Mouse (Mus musculus): ENCODE measurements around the gene Rbms2. TPM values are rescaled to one million over a fixed set of nuclear protein-coding genes. Genes with fewer than 3 reads are reported as not detected.
A peak's percentile ranks its signal among the peaks of the same experiment; 100 is the strongest.

The Rbms2 gene
- total RNA-seq, 1 experiment from 2014 or later = 6.9 TPM

DNA sequence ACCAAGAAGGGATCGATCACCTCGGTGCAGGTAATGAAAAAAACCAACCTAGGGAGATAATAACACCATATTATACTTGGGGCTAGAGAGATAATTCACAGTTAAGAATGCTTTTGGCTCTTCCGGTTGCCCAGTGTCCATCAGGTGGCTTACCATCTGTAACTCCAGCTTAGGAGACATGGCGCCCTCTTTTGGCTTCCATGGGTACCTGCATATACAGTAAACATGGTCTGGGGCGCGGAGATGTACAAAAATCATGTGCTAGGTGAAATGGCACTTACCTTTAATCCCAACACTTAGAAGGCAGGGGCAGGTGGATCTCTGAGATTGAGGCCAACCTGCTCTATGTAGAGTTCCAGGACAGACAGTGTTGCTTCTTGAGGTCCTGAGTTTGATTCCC, 93.7 kb downstream of the Rbms2 start:
- ATAC-seq (replicated peaks in 1 of 2; ENCODE audit: insufficient read depth in 1 of 2, low FRiP score in 2 of 2, low TSS enrichment in 1 of 2, low read depth in 1 of 2, poor library complexity in 2 of 2, severe bottlenecking in 2 of 2) = no peak

DNA sequence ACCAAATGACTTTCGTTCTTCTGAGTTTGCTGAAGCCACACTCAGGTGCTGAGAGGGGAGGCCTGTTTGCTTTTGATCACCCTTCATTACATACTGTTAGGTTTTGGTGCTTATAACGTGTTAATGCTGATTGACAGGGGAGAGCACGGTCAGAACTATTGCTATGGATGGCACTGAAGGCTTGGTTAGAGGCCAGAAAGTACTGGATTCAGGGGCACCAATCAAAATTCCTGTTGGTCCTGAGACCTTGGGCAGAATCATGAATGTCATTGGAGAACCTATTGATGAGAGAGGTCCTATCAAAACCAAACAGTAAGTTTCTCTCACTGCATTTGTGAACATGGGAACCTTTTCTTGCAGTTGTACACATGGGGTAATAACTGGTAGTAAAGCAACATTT, 95.9 kb downstream of the Rbms2 start:
- ATAC-seq (replicated peaks in 1 of 2; ENCODE audit: insufficient read depth in 1 of 2, low FRiP score in 2 of 2, low TSS enrichment in 1 of 2, low read depth in 1 of 2, poor library complexity in 2 of 2, severe bottlenecking in 2 of 2) = no peak

DNA sequence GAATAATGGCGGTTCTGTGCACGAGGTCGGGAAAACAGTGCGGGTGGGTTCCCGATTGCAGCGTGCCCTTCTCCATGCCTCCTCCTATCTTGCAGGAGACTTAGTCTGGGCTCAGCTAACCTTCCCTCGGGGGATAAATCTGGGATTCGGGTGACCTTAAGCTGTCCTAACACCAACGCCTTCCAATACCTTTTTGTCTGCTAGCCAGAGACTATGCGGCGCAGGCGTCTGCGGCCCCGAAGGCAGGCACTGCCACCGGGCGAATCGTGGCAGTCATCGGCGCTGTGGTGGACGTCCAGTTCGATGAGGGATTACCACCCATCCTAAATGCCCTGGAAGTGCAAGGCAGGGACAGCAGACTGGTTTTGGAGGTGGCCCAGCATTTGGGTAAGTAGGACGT, 96.4 kb downstream of the Rbms2 start:
- ATAC-seq (replicated peaks in 1 of 2; ENCODE audit: insufficient read depth in 1 of 2, low FRiP score in 2 of 2, low TSS enrichment in 1 of 2, low read depth in 1 of 2, poor library complexity in 2 of 2, severe bottlenecking in 2 of 2) = no peak

DNA sequence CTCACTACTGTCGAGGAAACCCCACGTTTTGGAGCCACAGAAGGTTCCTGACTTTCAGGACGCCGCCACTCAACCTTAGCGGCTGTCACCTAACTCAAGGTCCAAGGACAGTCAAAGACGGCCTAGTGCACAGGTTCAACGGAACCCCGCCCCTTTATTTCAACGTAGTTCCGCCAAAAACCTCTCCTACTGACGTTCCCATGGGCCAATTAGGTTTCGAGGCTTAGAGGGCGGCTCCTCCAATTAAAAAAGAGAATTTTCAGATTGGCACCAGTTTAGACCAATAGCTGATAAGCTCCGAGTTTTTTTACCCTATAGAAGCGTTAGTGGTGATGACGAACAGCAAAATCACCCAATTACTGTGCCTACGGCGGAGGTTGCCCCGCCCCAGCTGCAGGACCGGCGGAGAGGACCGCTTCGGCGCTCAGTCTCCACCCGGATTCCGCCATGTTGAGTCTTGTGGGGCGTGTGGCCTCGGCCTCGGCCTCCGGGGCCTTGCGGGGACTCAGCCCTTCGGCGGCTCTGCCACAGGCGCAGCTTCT, 97.1 kb downstream of the Rbms2 start, which contains the start of gene Atp5b:
Atp5b (plus strand) TSS at position 394 of the 542 bp plus-strand sequence.
- ATAC-seq (replicated peaks in 1 of 2; ENCODE audit: insufficient read depth in 1 of 2, low FRiP score in 2 of 2, low TSS enrichment in 1 of 2, low read depth in 1 of 2, poor library complexity in 2 of 2, severe bottlenecking in 2 of 2) = peak; percentile 94 to 97

DNA sequence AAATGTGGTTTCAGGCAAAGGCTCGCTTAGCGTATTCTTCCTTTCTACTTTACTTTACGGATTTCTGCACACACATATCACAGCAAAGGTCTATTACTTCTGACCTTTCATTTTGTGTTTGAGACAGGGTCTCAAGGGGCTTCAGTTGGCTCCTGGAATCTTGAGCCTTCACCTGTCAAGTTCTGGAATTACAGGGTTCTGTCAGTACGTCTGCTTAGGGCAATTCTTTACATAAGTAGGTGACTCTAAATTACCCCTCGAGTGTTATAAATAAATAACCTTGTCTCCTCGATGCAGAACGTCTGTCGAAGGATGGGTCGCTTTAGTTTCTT, 97.7 kb downstream of the Rbms2 start:
- ATAC-seq (replicated peaks in 1 of 2; ENCODE audit: insufficient read depth in 1 of 2, low FRiP score in 2 of 2, low TSS enrichment in 1 of 2, low read depth in 1 of 2, poor library complexity in 2 of 2, severe bottlenecking in 2 of 2) = no peak

DNA sequence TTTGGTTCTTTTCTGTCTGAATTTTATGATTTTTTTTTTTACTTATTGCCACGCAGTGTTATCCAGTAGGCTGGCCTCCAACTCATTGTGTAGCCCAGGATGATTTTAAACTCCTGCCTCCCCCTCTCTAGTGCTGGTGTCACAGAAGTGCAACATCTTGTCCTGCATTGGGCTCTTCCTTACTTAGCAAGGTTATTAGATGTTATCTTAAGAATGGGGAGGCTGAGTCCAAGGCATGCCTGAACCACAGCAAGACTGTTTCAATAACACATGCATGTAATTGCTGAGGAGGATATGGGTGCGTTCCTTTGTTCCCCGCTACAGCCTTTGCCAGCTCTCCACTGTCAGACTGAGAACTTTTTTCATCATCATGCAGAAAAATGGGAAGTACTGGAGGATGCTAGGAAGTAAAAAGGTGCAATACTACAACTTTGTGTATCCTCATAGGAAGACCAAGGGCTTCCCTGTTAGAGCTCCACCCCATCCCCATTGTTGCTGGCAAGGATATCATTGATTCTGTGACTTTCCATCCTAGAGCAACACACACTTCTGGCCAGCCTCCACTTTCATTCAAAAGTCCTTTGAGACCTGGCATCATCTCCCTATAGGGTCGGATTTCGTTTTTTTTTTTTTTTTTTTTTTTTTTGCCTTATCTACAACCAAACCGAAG, 98.2 kb downstream of the Rbms2 start:
- no peak for ATAC-seq (replicated peaks in 1 of 2; ENCODE audit: insufficient read depth in 1 of 2, low FRiP score in 2 of 2, low TSS enrichment in 1 of 2, low read depth in 1 of 2, poor library complexity in 2 of 2, severe bottlenecking in 2 of 2)

Other genes starting within 250 kb of the Rbms2 start
- gene Hsd17b6, start 172.7 kb downstream of the Rbms2 start, total RNA-seq (2017) = not detected in 2 replicates
- 108 and 113 TPM in 2 replicates for gene Prim1, start 165.1 kb downstream of the Rbms2 start, total RNA-seq (2017)
- 2,160 and 2,701 TPM in 2 replicates for gene Naca, start 144.7 kb downstream of the Rbms2 start, total RNA-seq (2017)
- 249 and 336 TPM in 2 replicates for gene Ptges3, start 121.3 kb downstream of the Rbms2 start, total RNA-seq (2017)
- 1,271 and 2,840 TPM in 2 replicates for gene Atp5b, start 97.0 kb downstream of the Rbms2 start, total RNA-seq (2017)
- 17.8 and 23.1 TPM in 2 replicates for gene Baz2a, start 88.7 kb downstream of the Rbms2 start, total RNA-seq (2017)
- gene Gls2, start 14.2 kb upstream of the Rbms2 start, total RNA-seq (2017) = 0.38 and 0.79 TPM in 2 replicates
- gene Spryd4, start 31.5 kb upstream of the Rbms2 start, total RNA-seq (2017) = 10.3 and 11.9 TPM in 2 replicates
- 0.69 TPM in 1 of 2 replicates, not detected in the other for gene Mip, start 45.5 kb upstream of the Rbms2 start, total RNA-seq (2017)
- 52.8 and 60.3 TPM in 2 replicates for gene Timeless, start 51.8 kb upstream of the Rbms2 start, total RNA-seq (2017)
- 0.19 TPM in 1 of 2 replicates, not detected in the other for gene Apon, start 73.8 kb upstream of the Rbms2 start, total RNA-seq (2017)
- not detected in 2 replicates for gene Apof, start 88.4 kb upstream of the Rbms2 start, total RNA-seq (2017)
- 12.3 and 18.1 TPM in 2 replicates for gene Stat2, start 90.3 kb upstream of the Rbms2 start, total RNA-seq (2017)
- gene Il23a, start 118.5 kb upstream of the Rbms2 start, total RNA-seq (2017) = 1.1 TPM in 1 of 2 replicates, not detected in the other
- 12.7 and 16.9 TPM in 2 replicates for gene Pan2, start 123.0 kb upstream of the Rbms2 start, total RNA-seq (2017)
- 106 and 135 TPM in 2 replicates for gene Cnpy2, start 142.2 kb upstream of the Rbms2 start, total RNA-seq (2017)
- 69.8 and 79.5 TPM in 2 replicates for gene Cs, start 157.4 kb upstream of the Rbms2 start, total RNA-seq (2017)
- 8.1 and 8.7 TPM in 2 replicates for gene Coq10a, start 188.7 kb upstream of the Rbms2 start, total RNA-seq (2017)
- 8.9 and 12.1 TPM in 2 replicates for gene Ankrd52, start 196.8 kb upstream of the Rbms2 start, total RNA-seq (2017)
- gene Slc39a5, start 220.9 kb upstream of the Rbms2 start, total RNA-seq (2017) = not detected in 2 replicates
- 57.0 and 106 TPM in 2 replicates for gene Nabp2, start 231.2 kb upstream of the Rbms2 start, total RNA-seq (2017)
- gene Rnf41, start 231.4 kb upstream of the Rbms2 start, total RNA-seq (2017) = 18.4 and 20.7 TPM in 2 replicates